Mouse (Mus musculus): ENCODE measurements around the gene Lhpp. TPM values are rescaled to one million over a fixed set of nuclear protein-coding genes. Genes with fewer than 3 reads are reported as not detected.

Lhpp gene
- total RNA-seq, 2 experiments from 2014 or later, result 12.9 to 13.6 TPM

- intact Hi-C loops (cut with DNase I), result loop anchor here (1.0 to 5.0 kb wide), 3 partner anchors 18 to 138 kb away; partner anchors contain the start of gene Fam53b
- DNase-seq, result peak; percentile 73 to 82
Measured at GRCm38 (mm10) chr7:132673931-132674755, 63.7 kb downstream of the Lhpp start.

GRCm38 (mm10) chr7:132675922-132676321 lies 65.5 kb downstream of the Lhpp start:
- DNase-seq, result no peak
- intact Hi-C loops (cut with DNase I), result no loop called here

- intact Hi-C loops (cut with DNase I), result no loop called here
Measured at GRCm38 (mm10) chr7:132679117-132679516, 68.7 kb downstream of the Lhpp start.

GRCm38 (mm10) chr7:132679549-132679948 lies 69.1 kb downstream of the Lhpp start:
- intact Hi-C loops (cut with DNase I), result no loop called here
- DNase-seq, result no peak

More at GRCm38 (mm10) chr7:132679117-132679516, 68.7 kb downstream of the Lhpp start:
- DNase-seq, result no peak

GRCm38 (mm10) chr7:132681296-132681695 lies 70.9 kb downstream of the Lhpp start:
- intact Hi-C loops (cut with DNase I), result no loop called here
- peak in 1 of 2 experiments; percentile 40 for DNase-seq

- DNase-seq, result no peak
- intact Hi-C loops (cut with DNase I), result no loop called here
Measured at GRCm38 (mm10) chr7:132681831-132682230, 71.4 kb downstream of the Lhpp start.

- no peak for DNase-seq
- intact Hi-C loops (cut with DNase I), result no loop called here
Measured at GRCm38 (mm10) chr7:132682336-132682735, 71.9 kb downstream of the Lhpp start.

- no peak for DNase-seq
- intact Hi-C loops (cut with DNase I), result no loop called here
Measured at GRCm38 (mm10) chr7:132682901-132683300, 72.5 kb downstream of the Lhpp start.

- intact Hi-C loops (cut with DNase I), result no loop called here
- DNase-seq, result no peak
Measured at GRCm38 (mm10) chr7:132683923-132684322, 73.5 kb downstream of the Lhpp start.

- intact Hi-C loops (cut with DNase I), result no loop called here
- no peak for DNase-seq
Measured at GRCm38 (mm10) chr7:132686515-132686914, 76.1 kb downstream of the Lhpp start.

GRCm38 (mm10) chr7:132687897-132688296 lies 77.5 kb downstream of the Lhpp start:
- DNase-seq, result no peak
- intact Hi-C loops (cut with DNase I), result no loop called here

GRCm38 (mm10) chr7:132688721-132689120 lies 78.3 kb downstream of the Lhpp start:
- peak in 1 of 2 experiments; percentile 45 for DNase-seq
- intact Hi-C loops (cut with DNase I), result no loop called here

GRCm38 (mm10) chr7:132689722-132690121 lies 79.3 kb downstream of the Lhpp start:
- intact Hi-C loops (cut with DNase I), result no loop called here
- DNase-seq, result no peak

- no peak for DNase-seq
- intact Hi-C loops (cut with DNase I), result no loop called here
Measured at GRCm38 (mm10) chr7:132690716-132691472, 80.5 kb downstream of the Lhpp start.

GRCm38 (mm10) chr7:132692719-132693118 lies 82.3 kb downstream of the Lhpp start:
- intact Hi-C loops (cut with DNase I), result no loop called here
- no peak for DNase-seq

GRCm38 (mm10) chr7:132693561-132693960 lies 83.1 kb downstream of the Lhpp start:
- no peak for DNase-seq
- intact Hi-C loops (cut with DNase I), result no loop called here

- intact Hi-C loops (cut with DNase I), result no loop called here
- DNase-seq, result no peak
Measured at GRCm38 (mm10) chr7:132697258-132697796, 86.9 kb downstream of the Lhpp start.

GRCm38 (mm10) chr7:132698737-132699136 lies 88.3 kb downstream of the Lhpp start:
- intact Hi-C loops (cut with DNase I), result no loop called here
- no peak for DNase-seq

- intact Hi-C loops (cut with DNase I), result no loop called here
- DNase-seq, result no peak
Measured at GRCm38 (mm10) chr7:132699165-132699564, 88.7 kb downstream of the Lhpp start.

- no peak for DNase-seq
- intact Hi-C loops (cut with DNase I), result no loop called here
Measured at GRCm38 (mm10) chr7:132699639-132700038, 89.2 kb downstream of the Lhpp start.

- intact Hi-C loops (cut with DNase I), result no loop called here
- no peak for DNase-seq
Measured at GRCm38 (mm10) chr7:132700107-132700506, 89.7 kb downstream of the Lhpp start.
